Comparison of ENCODE assay signal across 18 mouse cellular contexts in the genomic region with DNA sequence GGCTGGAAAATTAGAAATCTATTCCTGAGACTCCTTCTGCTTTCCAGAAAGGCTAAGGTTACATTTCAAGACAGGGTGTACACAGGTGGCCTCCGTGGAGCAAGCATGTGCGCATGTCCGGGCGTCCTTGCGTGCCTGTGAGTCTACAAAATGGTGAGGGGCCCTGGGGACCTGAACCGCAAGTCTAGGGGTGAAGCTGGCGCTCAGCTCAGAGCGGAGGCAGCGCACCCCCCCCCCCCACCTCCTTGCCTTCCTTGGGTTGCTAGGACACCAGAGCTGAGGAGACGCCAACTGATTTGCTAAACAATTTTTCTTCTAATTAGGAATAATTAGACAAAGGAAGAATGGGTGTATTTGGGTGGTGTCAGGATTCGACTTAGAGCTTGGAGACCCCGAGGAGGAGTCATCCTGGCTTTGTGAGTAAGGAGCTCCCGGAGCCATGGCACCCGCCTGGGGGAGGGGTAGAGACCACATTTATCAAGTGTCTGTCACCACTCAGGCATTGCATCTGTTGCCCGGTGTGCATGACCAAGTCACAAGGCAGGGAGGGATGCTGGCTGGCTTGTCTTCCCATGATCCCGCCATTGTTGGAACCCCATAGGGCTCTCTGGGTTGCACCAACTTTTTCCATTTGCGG. TPM values are rescaled to one million over a fixed set of nuclear protein-coding genes. Genes with fewer than 3 reads are reported as not detected.
DNase-seq lines count a peak whose midpoint lies in the region; ATAC-seq lines count a peak whose summit lies in the region.
"Had no signal": no experiment of that assay in that cellular context is flagged by ENCODE, and none has a peak within 500 bp of the region (broad histone marks: within the 10 kb centered on the region; RNA-seq: fewer than 3 reads in every experiment).

No protein-coding gene starts in this region.

- peak overlapping the region; percentile 28; the same call in 1 of the 2 replicates for H3K4me2 ChIP-seq in kidney, embryonic 15.5 days
- H3K4me2 ChIP-seq in neural tube, embryonic 13.5 days, result no peak overlapping the region
- H3K4me2 ChIP-seq: heart, embryonic 15.5 days; limb, embryonic 13.5 days; stomach, embryonic 15.5 days had no signal

- H3K4me3 ChIP-seq in kidney, embryonic 15.5 days (replicated peaks), result no peak overlapping the region
- H3K4me3 ChIP-seq in hindbrain, embryonic 10.5 days, result no peak overlapping the region
- H3K4me3 ChIP-seq in neural tube, embryonic 13.5 days, result no peak overlapping the region
- H3K4me3 ChIP-seq: heart, embryonic 15.5 days; limb, embryonic 13.5 days; stomach, embryonic 15.5 days had no signal

- peak; percentile 59; the same call in 1 of the 2 replicates for ATAC-seq in kidney, embryonic 15.5 days (replicated peaks; ENCODE audit: low FRiP score)
- peak; percentile 74 for ATAC-seq in neural tube, embryonic 13.5 days (ENCODE audit: low read depth)
- no peak for ATAC-seq in megakaryocyte-erythroid progenitor cell, adult 5-6 weeks (replicated peaks; ENCODE audit: low FRiP score, low TSS enrichment, poor library complexity, severe bottlenecking)
- ATAC-seq: inflammation-experienced regulatory T-cells, adult 6 months had no signal

- 57% methylated on average over 17 of the region's 17 CpGs for WGBS in kidney, embryonic 15.5 days
- WGBS in hindbrain, embryonic 10.5 days, result 77% methylated on average over 17 of the region's 17 CpGs
- 58% methylated on average over 17 of the region's 17 CpGs for WGBS in neural tube, embryonic 13.5 days

- no peak overlapping the region for H3K9ac ChIP-seq in kidney, embryonic 15.5 days
- no peak overlapping the region for H3K9ac ChIP-seq in neural tube, embryonic 13.5 days
- H3K9ac ChIP-seq: heart, embryonic 15.5 days; limb, embryonic 13.5 days; stomach, embryonic 15.5 days had no signal

- H3K4me1 ChIP-seq in kidney, embryonic 15.5 days, result peaks cover 10% of the 10 kb centered on the region; the same call in 1 of the 2 replicates
- peaks cover 33% of the 10 kb centered on the region for H3K4me1 ChIP-seq in hindbrain, embryonic 10.5 days (replicated peaks)
- H3K4me1 ChIP-seq in neural tube, embryonic 13.5 days (replicated peaks), result peaks cover 9% of the 10 kb centered on the region

- peak; percentile 53 to 57 for DNase-seq in cerebellum, postnatal 10 days
- DNase-seq in cerebellum, postnatal 4 days (ENCODE audit: low spot score in 2 of 2), result no peak
- DNase-seq in kidney, adult 11 months, result no peak
- peak; percentile 64 for DNase-seq in hindbrain, embryonic 10.5 days (ENCODE audit: low spot score)
- DNase-seq in gastrocnemius, adult 8-10 months (ENCODE audit: low spot score in 2 of 2), result no peak
- DNase-seq: cerebellum, adult 18-20 months; kidney, postnatal 36 days had no signal

- no peaks in the 10 kb centered on the region for H3K36me3 ChIP-seq in kidney, embryonic 15.5 days
- H3K36me3 ChIP-seq in hindbrain, embryonic 10.5 days, result no peaks in the 10 kb centered on the region
- H3K36me3 ChIP-seq in neural tube, embryonic 13.5 days, result no peaks in the 10 kb centered on the region
- H3K36me3 ChIP-seq: heart, embryonic 15.5 days; limb, embryonic 13.5 days; stomach, embryonic 15.5 days had no signal

- H3K27me3 ChIP-seq in kidney, embryonic 15.5 days, result no peaks in the 10 kb centered on the region
- no peaks in the 10 kb centered on the region for H3K27me3 ChIP-seq in hindbrain, embryonic 10.5 days (ENCODE audit: insufficient read depth, poor library complexity, severe bottlenecking)
- H3K27me3 ChIP-seq in neural tube, embryonic 13.5 days, result no peaks in the 10 kb centered on the region
- H3K27me3 ChIP-seq: CH12.LX; heart, embryonic 15.5 days; limb, embryonic 13.5 days; stomach, embryonic 15.5 days had no signal

- no peaks in the 10 kb centered on the region for H3K9me3 ChIP-seq in kidney, embryonic 15.5 days (replicated peaks)
- H3K9me3 ChIP-seq in hindbrain, embryonic 10.5 days, result no peaks in the 10 kb centered on the region
- no peaks in the 10 kb centered on the region for H3K9me3 ChIP-seq in neural tube, embryonic 13.5 days
- H3K9me3 ChIP-seq: heart, embryonic 15.5 days; limb, embryonic 13.5 days; stomach, embryonic 15.5 days had no signal

- peak overlapping the region; percentile 41; the same call in 1 of the 2 replicates for H3K27ac ChIP-seq in kidney, embryonic 15.5 days
- H3K27ac ChIP-seq in hindbrain, embryonic 10.5 days, result peak overlapping the region; percentile 57; the same call in 1 of the 2 replicates
- H3K27ac ChIP-seq in neural tube, embryonic 13.5 days (replicated peaks), result no peak overlapping the region
- H3K27ac ChIP-seq: heart, embryonic 15.5 days; limb, embryonic 13.5 days; macrophage; stomach, embryonic 15.5 days had no signal

RNA-seq across cellular contexts. Expression of a gene that starts 17.7 kb away (rescaled TPM):
- 2.2 and 2.4 TPM in 2 replicates for polyA plus RNA-seq in kidney, embryonic 15.5 days (2015; fragmentation: Nextera tagmentation; extraction: Ambion mirVana)
- 0.85 and 2.1 TPM in 2 replicates for polyA plus RNA-seq in hindbrain, embryonic 10.5 days (2016; fragmentation: Nextera tagmentation; extraction: Ambion mirVana)
- polyA plus RNA-seq in neural tube, embryonic 13.5 days (2015; fragmentation: Nextera tagmentation; extraction: Ambion mirVana), result 0.22 and 0.45 TPM in 2 replicates
- total RNA-seq in gastrocnemius, adult 8-10 months (2022), result not detected
- total RNA-seq in megakaryocyte-erythroid progenitor cell, adult 5-6 weeks (2014; fragmentation: Nextera tagmentation), result not detected in 2 replicates
- not detected in 2 replicates for total RNA-seq in megakaryocyte-erythroid progenitor cell, adult 5-6 weeks (2017)
- total RNA-seq: left cerebral cortex, adult 18-20 months; monocyte, adult 5-6 weeks had no signal
- polyA plus RNA-seq: inflammation-experienced regulatory T-cells, adult 6 months; macrophage had no signal

RNA-seq across cellular contexts. Expression of a gene that starts 21.8 kb away (rescaled TPM):
- polyA plus RNA-seq in kidney, embryonic 15.5 days (2015; fragmentation: Nextera tagmentation; extraction: Ambion mirVana), result 0.85 and 1.1 TPM in 2 replicates
- polyA plus RNA-seq in hindbrain, embryonic 10.5 days (2016; fragmentation: Nextera tagmentation; extraction: Ambion mirVana), result 0.15 and 0.21 TPM in 2 replicates
- polyA plus RNA-seq in neural tube, embryonic 13.5 days (2015; fragmentation: Nextera tagmentation; extraction: Ambion mirVana), result not detected in 2 replicates
- not detected for total RNA-seq in gastrocnemius, adult 8-10 months (2022)
- not detected in 2 replicates for total RNA-seq in megakaryocyte-erythroid progenitor cell, adult 5-6 weeks (2014; fragmentation: Nextera tagmentation)
- total RNA-seq in megakaryocyte-erythroid progenitor cell, adult 5-6 weeks (2017), result not detected in 2 replicates
- total RNA-seq: CH12.LX; left cerebral cortex, adult 18-20 months; monocyte, adult 5-6 weeks had no signal
- polyA plus RNA-seq: heart, embryonic 15.5 days; inflammation-experienced regulatory T-cells, adult 6 months; limb, embryonic 13.5 days; macrophage had no signal

RNA-seq across cellular contexts. Expression of a gene that starts 45.0 kb away (rescaled TPM):
- 1.4 and 1.7 TPM in 2 replicates for polyA plus RNA-seq in kidney, embryonic 15.5 days (2015; fragmentation: Nextera tagmentation; extraction: Ambion mirVana)
- polyA plus RNA-seq in hindbrain, embryonic 10.5 days (2016; fragmentation: Nextera tagmentation; extraction: Ambion mirVana), result 2.2 and 6.2 TPM in 2 replicates
- not detected in 2 replicates for polyA plus RNA-seq in neural tube, embryonic 13.5 days (2015; fragmentation: Nextera tagmentation; extraction: Ambion mirVana)
- total RNA-seq in gastrocnemius, adult 8-10 months (2022), result not detected
- total RNA-seq in megakaryocyte-erythroid progenitor cell, adult 5-6 weeks (2014; fragmentation: Nextera tagmentation), result not detected in 2 replicates
- total RNA-seq in megakaryocyte-erythroid progenitor cell, adult 5-6 weeks (2017), result not detected in 2 replicates
- total RNA-seq: CH12.LX; monocyte, adult 5-6 weeks had no signal
- polyA plus RNA-seq: macrophage had no signal

Comparison
In these comparisons a context has a peak if more than half of its experiments do, and no peak if none do; other contexts are left out.
1. DNase-seq: peak in cerebellum, postnatal 10 days (2 of 2) and hindbrain, embryonic 10.5 days (single experiment); none in cerebellum, postnatal 4 days (0 of 2), kidney, adult 11 months (single experiment) and gastrocnemius, adult 8-10 months (0 of 2).